Mouse (Mus musculus) liver, postnatal 0 days (tissue): ENCODE results near the gene Tmppe. TPM values are rescaled to one million over a fixed set of nuclear protein-coding genes. Genes with fewer than 3 reads are reported as not detected.
"Not testable (repeated sequence)": the region's sequence is repeated elsewhere in the genome, so short reads cannot be mapped to it uniquely, and the experiment has no call there.

ENCODE experiments used
- ATAC-seq: fragments of 200-750 bp; cut with Nextera tagmentation; 2 replicates; pipeline ENCODE4 v1.8.0; 2017; ENCODE audit warnings: mild to moderate bottlenecking, moderate library complexity
- DNase-seq: peaks from one replicate; pipeline ENCODE4 v3.0.0-alpha.2; 2016
- H3K27ac ChIP-seq: fragments of 300-500 bp; sonication (generic); 2 replicates; pipeline ENCODE4 v1.5.1; 2014; ENCODE audit warnings: antibody characterized with exemption, moderate library complexity, mild to moderate bottlenecking, low read depth
- H3K27me3 ChIP-seq: fragments of 300-500 bp; sonication (generic); 2 replicates; pipeline ENCODE4 v1.6.1; 2014; ENCODE audit warnings: low read length, control low read depth, mixed read lengths; ENCODE audit not compliant: insufficient read depth
- H3K36me3 ChIP-seq: fragments of 300-500 bp; sonication (generic); replicated peaks from 2 replicates; pipeline ENCODE4 v1.6.1; 2014; ENCODE audit warnings: mild to moderate bottlenecking, control low read depth, low read length, moderate library complexity, mixed read lengths; ENCODE audit not compliant: insufficient read depth
- H3K4me1 ChIP-seq: fragments of 300-500 bp; sonication (generic); 2 replicates; pipeline ENCODE4 v1.6.1; 2014; ENCODE audit warnings: antibody characterized with exemption, mild to moderate bottlenecking, control low read depth; ENCODE audit not compliant: insufficient read depth
- H3K4me2 ChIP-seq: fragments of 300-500 bp; sonication (generic); 2 replicates; pipeline ENCODE4 v1.6.1; 2014; ENCODE audit warnings: low read depth, mild to moderate bottlenecking, low read length, moderate library complexity, mixed read lengths
- H3K4me3 ChIP-seq: fragments of 300-500 bp; sonication (generic); 2 replicates; pipeline ENCODE4 v1.5.1; 2014; ENCODE audit warnings: low read depth, low read length
- H3K9ac ChIP-seq: fragments of 300-500 bp; sonication (generic); replicated peaks from 2 replicates; pipeline ENCODE4 v1.6.1; 2014; ENCODE audit warnings: mild to moderate bottlenecking, moderate library complexity
- H3K9me3 ChIP-seq: fragments of 300-500 bp; sonication (generic); 2 replicates; pipeline ENCODE4 v1.6.1; 2016; ENCODE audit warnings: mild to moderate bottlenecking, control low read depth, low read length, mixed read lengths
- CTCF ChIP-seq: sonication (generic); IDR thresholded peaks from 2 replicates; pipeline ENCODE4 v1.5.1; 2016; ENCODE audit warnings: antibody characterized with exemption, low read depth
- EP300 ChIP-seq: IDR thresholded peaks from 2 replicates; pipeline ENCODE4 v1.6.1; 2016; ENCODE audit warnings: antibody characterized with exemption, low read depth, mild to moderate bottlenecking
- WGBS: fragments of 180-500 bp; shearing (Covaris S2); extraction: QIAGEN DNeasy Blood & Tissue Kit; methylation state at CpG from one replicate; pipeline ENCODE4 v1.1.7; 2014; ENCODE audit not compliant: insufficient replicate concordance; 5-methylcytosine and 5-hydroxymethylcytosine counted together
- polyA plus RNA-seq: library from polyadenylated mRNA; unstranded; fragments of >200 nt; fragmentation: Nextera tagmentation; extraction: Ambion mirVana; gene quantifications from 2 replicates; pipeline ENCODE4 v1.2.1, GENCODE M21; 2015

The Tmppe gene
- polyA plus RNA-seq, 1 experiment from 2014 or later: 2.2 TPM

- Histone ChIP-seq H3K9me3 (no peaks in the 10 kb centered on the region), H3K27me3 (no peaks in the 10 kb centered on the region), H3K9ac (no peak overlapping the region), H3K4me3 (no peak overlapping the region), H3K36me3 (no peaks in the 10 kb centered on the region), H3K4me1 (peaks cover 8% of the 10 kb centered on the region), H3K4me2 (no peak overlapping the region), H3K27ac (no peak overlapping the region)
- no peak for ATAC-seq
- 67% methylated on average over 6 of the region's 6 CpGs for WGBS
- TF ChIP-seq CTCF (no peak), EP300 (no peak)
- DNase-seq: no peak
These were observed 13.8 kb upstream of the Tmppe start for GRCm38 (mm10) chr9:114387086-114387485.

- H3K27me3 ChIP-seq: no peaks in the 10 kb centered on the region
- no peak for TF ChIP-seq EP300
- no peak for TF ChIP-seq CTCF
- H3K36me3 ChIP-seq: no peaks in the 10 kb centered on the region
- DNase-seq (no peak), ATAC-seq (no peak)
- no peaks in the 10 kb centered on the region for H3K9me3 ChIP-seq
- H3K9ac ChIP-seq: no peak overlapping the region
- H3K4me3 ChIP-seq: no peak overlapping the region
- H3K27ac ChIP-seq: no peak overlapping the region
- no peak overlapping the region for H3K4me2 ChIP-seq
- 86% methylated on average over 8 of the region's 8 CpGs for WGBS
- peaks cover 8% of the 10 kb centered on the region for H3K4me1 ChIP-seq
These were observed 12.6 kb upstream of the Tmppe start for GRCm38 (mm10) chr9:114388288-114388687.

- Histone ChIP-seq H3K4me2 (no peak overlapping the region), H3K36me3 (no peaks in the 10 kb centered on the region), H3K4me1 (peaks cover 8% of the 10 kb centered on the region), H3K27ac (no peak overlapping the region), H3K9ac (no peak overlapping the region), H3K9me3 (no peaks in the 10 kb centered on the region), H3K27me3 (no peaks in the 10 kb centered on the region), H3K4me3 (no peak overlapping the region)
- ATAC-seq: no peak
- WGBS: 78% methylated on average over 3 of the region's 3 CpGs
- TF ChIP-seq EP300: no peak
- TF ChIP-seq CTCF: no peak
- DNase-seq: no peak
These were observed 12.1 kb upstream of the Tmppe start for GRCm38 (mm10) chr9:114388701-114389370.

GRCm38 (mm10) chr9:114389371-114389904 lies 11.5 kb upstream of the Tmppe start:
- H3K27ac ChIP-seq: no peak overlapping the region
- H3K9ac ChIP-seq: no peak overlapping the region
- peaks cover 8% of the 10 kb centered on the region for H3K4me1 ChIP-seq
- peak; percentile 57 for TF ChIP-seq CTCF
- no peak for TF ChIP-seq EP300
- H3K4me2 ChIP-seq: peak overlapping the region; percentile 95
- ATAC-seq (peak; percentile 15), DNase-seq (no peak)
- H3K4me3 ChIP-seq: peak overlapping the region; percentile 65; the same call in 1 of the 2 replicates
- H3K9me3 ChIP-seq: no peaks in the 10 kb centered on the region
- H3K27me3 ChIP-seq: no peaks in the 10 kb centered on the region
- WGBS: 74% methylated on average over 8 of the region's 8 CpGs
- no peaks in the 10 kb centered on the region for H3K36me3 ChIP-seq

- H3K9ac ChIP-seq: peak within 1 kb of the TSS; percentile 67
- peak within 1 kb of the TSS; percentile 65 for H3K4me3 ChIP-seq
- H3K27me3 ChIP-seq: no peaks in the 10 kb centered on the region
- DNase-seq (peak; percentile 81), ATAC-seq (peak; percentile 73)
- 2% methylated on average over 72 of the region's 96 CpGs for WGBS
- H3K4me2 ChIP-seq: peak within 1 kb of the TSS; percentile 95
- H3K4me1 ChIP-seq: peaks cover 11% of the 10 kb centered on the region
- H3K27ac ChIP-seq: peak within 1 kb of the TSS; percentile 30; the same call in 1 of the 2 replicates
- H3K36me3 ChIP-seq: no peaks in the 10 kb centered on the region
- H3K9me3 ChIP-seq: no peaks in the 10 kb centered on the region
- TF ChIP-seq CTCF (no peak), EP300 (no peak)
These were observed 10.8 kb upstream of the Tmppe start, which contains the start of gene Crtap for GRCm38 (mm10) chr9:114389905-114390748. TSS of gene Crtap (minus strand) at chr9:114390675.

GRCm38 (mm10) chr9:114390749-114391075 lies 10.2 kb upstream of the Tmppe start:
- H3K4me1 ChIP-seq: peaks cover 11% of the 10 kb centered on the region
- H3K27me3 ChIP-seq: no peaks in the 10 kb centered on the region
- 2% methylated on average over 10 of the region's 10 CpGs for WGBS
- peak overlapping the region; percentile 67 for H3K9ac ChIP-seq
- H3K9me3 ChIP-seq: no peaks in the 10 kb centered on the region
- no peaks in the 10 kb centered on the region for H3K36me3 ChIP-seq
- DNase-seq (no peak), ATAC-seq (no peak)
- peak overlapping the region; percentile 95 for H3K4me2 ChIP-seq
- TF ChIP-seq EP300 (no peak), CTCF (no peak)
- peak overlapping the region; percentile 65 for H3K4me3 ChIP-seq
- no peak overlapping the region for H3K27ac ChIP-seq

- H3K27ac ChIP-seq, H3K36me3 ChIP-seq, H3K27me3 ChIP-seq, H3K4me3 ChIP-seq, H3K9ac ChIP-seq, ATAC-seq, H3K9me3 ChIP-seq, H3K4me2 ChIP-seq, DNase-seq: not testable (repeated sequence)
- 53% methylated on average over 6 of the region's 6 CpGs for WGBS
- peaks cover 11% of the 10 kb centered on the region for H3K4me1 ChIP-seq
These were observed 6.8 kb upstream of the Tmppe start for GRCm38 (mm10) chr9:114394136-114394535.
